Mouse (Mus musculus) kidney, postnatal 25 days (tissue): Measurements from ENCODE around the gene Kcnk13.
A peak's percentile ranks its signal among the peaks of the same experiment; 100 is the strongest.
"Not testable (repeated sequence)": the region's sequence is repeated elsewhere in the genome, so short reads cannot be mapped to it uniquely, and the experiment has no call there.

ENCODE experiments used
- DNase-seq, 2 experiments: peaks; one replicate each; pipeline ENCODE4 v3.0.0; 2021; ENCODE audit warnings: mixed read lengths in 2 of 2

Gene Kcnk13

DNA sequence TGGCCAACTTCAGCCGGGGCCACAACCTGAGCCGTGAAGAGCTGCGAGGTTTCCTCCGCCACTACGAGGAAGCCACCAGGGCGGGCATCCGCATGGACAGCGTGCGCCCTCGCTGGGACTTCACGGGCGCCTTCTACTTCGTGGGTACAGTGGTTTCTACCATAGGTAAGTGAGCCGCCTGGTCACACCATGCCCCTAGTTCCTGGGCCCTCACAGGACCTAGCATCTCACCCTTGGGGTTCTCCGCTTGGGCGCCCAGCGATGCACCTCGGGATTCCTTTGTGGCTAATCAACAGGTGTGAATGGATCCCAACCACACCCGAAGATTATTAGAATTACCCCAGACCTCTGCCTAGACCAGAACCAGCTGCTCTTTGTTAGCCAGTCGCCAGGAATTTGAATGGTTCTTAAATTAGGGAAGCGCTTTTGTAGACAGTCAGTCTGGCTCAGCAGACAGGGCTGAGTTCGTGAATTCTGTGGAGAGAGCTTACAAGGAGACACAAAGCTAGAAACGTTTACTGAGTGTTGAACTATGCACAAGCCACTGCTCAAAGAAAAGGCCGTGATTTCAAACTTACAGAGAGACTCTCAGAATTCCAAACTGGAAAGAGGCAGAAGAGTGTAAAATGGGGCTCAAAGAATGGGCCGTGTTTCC, 1.9 kb downstream of the Kcnk13 start:
- DNase-seq, result no peak

DNA sequence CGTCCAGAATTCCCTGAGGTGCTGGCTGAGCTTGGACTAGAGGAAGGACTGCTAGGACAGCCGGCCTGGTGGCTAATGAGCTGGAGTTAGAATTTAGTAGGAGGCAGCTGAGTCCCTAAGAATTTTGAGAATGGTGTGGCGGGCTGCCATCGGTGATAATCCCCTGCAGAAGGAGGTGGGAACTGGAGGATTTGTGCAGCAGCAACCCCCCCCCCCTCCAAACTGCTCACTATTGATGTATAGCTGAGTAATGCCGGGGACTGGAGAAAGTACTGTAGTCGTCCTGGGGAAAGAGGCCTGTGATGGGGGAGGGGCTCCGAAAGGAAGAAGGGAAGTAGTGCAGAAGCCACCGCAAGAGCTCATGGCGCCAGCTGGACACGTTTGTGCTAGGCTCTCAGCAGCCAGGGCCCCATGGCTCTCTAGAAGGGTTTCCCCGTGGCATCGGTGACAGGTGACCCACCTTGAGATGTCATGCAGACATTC, 2.6 kb downstream of the Kcnk13 start:
- DNase-seq, result no peak

DNA sequence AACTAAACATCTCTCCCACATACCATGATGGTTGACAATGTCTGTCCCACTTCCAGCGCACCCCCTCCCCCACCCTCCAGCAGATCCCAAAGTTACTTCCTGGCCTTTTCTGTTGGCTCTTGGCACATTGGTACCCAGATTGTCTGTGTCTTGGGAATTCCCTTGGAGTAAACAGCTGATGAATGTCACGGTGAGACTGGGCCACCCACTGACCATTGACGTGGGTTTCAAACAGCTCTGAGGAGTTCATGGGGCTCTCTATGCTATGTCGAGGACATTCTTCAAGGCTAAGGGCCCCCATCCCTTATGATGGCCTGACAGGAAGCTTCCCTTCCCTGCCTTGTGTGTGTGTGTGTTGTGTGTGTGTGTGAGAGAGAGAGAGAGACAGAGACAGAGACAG, 5.6 kb downstream of the Kcnk13 start:
- DNase-seq, result no peak

DNA sequence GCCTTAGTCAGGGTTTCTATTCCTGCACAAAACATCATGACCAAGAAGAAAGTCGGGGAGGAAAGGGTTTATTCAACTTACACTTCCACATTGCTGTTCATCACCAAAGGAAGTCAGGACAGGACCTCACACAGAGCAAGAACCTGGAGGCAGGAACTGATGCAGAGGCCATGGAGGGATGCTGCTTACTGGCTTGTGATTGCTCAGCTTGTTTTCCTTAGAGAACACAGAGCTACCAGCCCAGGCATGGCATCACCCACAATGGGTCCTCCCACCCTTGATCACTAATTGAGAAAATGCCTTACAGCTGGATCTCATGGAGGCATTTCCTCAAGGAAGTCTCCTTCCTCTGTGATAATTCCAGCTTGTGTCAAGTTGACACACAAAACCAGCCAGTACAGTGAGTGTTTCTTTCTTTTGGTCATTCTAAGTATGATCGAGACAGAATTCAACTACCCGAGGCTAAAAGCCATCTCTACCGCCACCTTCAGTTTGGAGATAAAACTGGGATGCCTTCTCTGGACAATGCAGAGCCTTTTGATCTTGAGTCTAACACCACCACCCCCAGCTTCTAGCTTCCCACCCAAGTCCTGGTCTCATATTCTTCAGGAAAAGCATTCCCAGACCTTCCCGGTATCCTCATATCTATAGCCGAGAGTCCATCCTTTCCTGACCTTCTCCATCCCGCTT, 7.1 kb downstream of the Kcnk13 start:
- not testable (repeated sequence) for DNase-seq

DNA sequence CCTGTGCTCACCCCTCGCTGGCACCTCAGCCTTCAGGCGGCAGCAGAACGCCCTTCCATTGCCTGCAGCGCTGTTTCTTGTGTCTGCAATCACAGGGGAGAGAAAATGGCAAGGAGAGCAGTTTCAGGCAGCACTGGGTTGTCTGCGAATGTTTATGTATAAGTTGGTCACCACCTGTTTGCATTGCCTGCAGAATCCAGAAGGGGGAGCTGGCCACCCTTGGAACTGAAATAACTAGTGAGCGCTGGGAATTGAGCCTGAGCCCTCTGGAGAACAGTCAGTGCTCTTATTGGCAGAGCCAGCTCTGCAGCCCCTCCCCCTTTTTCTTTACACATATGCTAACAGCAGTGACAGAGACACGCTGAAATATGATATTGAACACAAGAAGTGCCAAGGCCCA, 8.5 kb downstream of the Kcnk13 start:
- DNase-seq, result no peak

DNA sequence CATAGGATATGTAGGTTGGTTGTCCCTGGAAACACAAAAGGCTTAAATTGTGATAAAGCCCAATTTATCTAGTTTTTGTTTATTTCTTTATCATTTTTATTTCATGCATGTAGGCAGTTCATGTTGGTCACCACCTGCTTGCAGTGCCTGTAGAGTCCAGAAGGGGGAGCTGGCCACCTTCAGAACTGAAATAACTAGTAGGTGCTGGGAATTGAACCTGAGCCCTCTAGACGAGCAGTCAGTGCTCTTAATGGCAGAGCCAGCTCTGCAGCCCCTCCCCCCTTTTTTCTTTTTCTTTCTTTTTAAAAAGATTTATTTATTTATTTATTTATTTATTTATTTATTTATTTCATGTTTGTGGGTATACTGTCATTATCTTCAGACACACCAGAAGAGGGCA, 9.4 kb downstream of the Kcnk13 start:
- DNase-seq, result no peak

DNA sequence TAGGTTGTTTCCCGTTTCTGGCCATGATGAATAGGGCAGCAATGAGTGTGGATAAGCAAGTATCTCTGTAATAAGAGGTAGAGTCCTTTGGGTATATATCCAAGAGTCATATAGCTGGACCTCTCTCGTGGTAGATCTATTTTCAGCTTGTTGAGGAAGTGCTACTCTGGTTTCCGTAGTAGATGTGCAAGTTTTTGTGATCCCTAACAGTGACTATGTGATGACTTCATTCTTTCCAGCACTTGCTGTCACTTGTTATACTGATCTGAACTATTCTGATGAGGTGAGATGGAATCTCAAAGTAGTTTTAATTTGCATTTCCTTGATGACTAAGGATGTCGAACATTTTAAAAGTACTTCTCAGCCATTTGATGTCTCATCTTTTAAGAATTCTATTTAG, 15.2 kb downstream of the Kcnk13 start:
- no peak for DNase-seq

DNA sequence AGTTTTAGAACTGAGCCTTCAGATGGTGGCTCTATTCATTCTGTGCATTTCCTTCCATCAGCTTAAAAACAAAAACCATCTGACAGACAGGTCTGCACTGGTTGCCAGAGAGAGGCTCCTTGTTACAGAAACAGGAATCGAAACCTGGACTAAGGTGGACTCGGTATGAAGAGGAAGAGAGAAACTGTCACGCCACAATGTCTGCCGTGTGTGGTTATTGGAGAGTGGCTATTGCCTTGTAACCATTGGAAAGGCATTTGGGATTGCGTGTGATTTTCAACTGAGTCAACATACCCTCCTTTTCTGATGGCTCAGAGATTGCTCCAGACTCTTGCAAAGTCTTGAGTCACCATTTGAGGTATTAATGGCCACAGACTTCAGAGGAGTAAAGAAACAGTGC, 22.5 kb downstream of the Kcnk13 start:
- no peak for DNase-seq

DNA sequence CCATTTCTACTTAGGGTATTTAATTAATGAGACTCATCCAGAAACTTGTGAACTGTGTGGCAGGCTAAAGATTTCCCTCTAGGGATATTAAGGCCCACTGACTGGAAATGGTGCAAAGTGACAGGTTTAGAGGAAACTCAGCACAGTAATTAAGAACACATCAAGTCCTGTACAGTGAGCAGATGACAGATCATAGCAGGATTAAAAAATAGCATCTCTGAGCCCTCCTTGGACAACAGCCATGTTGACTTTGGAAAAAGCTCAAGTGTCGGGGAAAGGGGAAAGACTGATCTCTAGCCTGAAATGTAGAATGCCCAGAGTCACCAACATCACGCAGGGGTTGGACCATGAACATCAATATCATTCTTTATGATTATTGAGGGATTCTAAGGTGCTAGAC, 23.8 kb downstream of the Kcnk13 start:
- peak in 1 of 2 experiments; percentile 9 for DNase-seq

DNA sequence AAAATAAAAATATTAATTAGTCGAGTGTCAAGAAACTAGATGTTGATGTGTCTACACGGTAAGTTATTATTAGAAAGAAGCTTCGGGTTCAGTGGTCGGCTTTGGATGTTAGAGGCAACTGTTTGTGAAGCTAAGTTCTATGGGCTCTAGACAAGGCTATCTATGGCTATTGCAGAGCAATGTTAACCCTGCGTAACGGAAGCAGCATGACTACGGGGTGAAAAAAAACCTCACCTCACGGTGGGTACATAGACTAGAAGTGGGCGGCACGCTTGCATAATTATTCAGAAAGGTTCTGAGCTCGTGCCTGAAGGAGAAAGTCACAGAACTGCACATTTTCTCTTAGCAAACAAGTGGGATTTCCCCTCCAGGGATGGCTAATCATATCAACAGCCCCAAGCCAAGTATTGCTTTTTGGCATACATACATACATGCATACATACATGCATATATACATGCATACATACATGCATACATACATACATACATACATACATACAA, 28.1 kb downstream of the Kcnk13 start:
- no peak for DNase-seq

DNA sequence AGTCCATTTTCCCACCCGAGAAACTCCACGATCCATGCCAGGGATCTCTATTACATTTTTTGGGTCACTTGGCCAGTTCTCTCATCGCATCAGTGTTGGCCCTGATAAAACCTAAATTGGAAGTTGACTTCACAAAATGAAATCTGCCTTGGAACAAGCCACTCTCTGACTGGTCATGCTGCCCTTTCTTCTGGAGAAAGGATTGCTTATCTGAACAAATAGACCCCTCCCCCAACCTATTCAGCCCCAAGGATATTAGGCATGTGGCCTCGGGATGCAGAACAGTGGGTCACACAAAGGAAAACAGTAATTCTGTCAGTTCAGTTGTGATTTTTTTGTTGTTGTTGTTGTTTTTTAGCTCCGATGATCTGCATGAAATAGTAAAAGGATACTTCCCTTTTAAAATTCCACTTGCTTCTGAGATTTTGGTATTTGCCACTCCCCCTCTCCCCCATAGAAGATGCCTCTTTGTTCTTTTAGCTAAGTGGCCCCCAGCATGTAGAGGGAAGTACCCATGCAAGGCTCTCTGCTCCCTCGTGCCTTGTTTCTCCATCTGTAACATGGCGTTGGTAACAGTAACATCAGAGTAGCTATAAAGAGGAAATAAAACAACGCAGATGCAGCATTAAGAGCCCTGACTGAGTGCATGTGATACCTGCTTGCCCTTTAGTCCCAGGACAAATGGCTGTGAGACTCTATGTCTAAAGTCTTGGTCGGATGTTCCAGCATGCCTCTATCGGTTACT, 29.0 kb downstream of the Kcnk13 start:
- DNase-seq, result no peak

DNA sequence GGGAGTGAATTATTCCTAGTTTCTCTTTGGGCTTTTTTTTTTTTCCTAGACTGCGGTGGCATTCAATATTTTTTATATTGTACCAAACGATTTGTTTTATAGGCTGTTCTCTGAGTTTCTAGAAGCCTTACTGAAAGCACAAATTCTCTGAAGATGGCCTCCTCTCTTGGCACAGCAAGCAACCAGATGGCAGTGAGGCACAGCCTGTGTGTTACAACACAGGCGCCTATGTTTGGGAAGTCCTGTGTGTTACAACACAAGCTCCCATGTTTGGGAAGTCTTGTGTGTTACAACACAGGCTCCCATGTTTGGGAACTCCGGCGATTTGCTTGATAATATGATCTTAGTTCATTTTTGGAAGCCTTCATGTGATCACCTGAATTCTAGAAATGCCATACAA, 31.7 kb downstream of the Kcnk13 start:
- no peak for DNase-seq

DNA sequence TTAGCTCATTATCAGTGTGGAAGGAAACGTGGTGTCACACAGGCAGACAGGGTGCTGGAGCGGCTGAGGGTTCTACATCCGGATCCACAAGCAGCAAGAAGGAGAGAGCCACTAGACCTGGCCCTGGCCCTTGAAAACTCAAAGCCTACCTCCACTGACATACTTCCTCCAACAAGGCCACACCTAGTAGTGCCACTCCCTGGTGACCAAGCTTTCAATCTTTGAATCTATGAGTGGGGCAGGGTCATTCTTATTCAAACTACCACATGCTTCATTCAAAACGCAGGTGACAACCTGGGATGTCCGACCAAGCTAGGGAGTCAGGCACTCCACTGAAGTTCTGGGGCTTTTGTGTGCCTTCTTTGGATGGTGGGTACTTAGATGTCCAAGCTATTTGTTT, 35.4 kb downstream of the Kcnk13 start:
- no peak for DNase-seq

DNA sequence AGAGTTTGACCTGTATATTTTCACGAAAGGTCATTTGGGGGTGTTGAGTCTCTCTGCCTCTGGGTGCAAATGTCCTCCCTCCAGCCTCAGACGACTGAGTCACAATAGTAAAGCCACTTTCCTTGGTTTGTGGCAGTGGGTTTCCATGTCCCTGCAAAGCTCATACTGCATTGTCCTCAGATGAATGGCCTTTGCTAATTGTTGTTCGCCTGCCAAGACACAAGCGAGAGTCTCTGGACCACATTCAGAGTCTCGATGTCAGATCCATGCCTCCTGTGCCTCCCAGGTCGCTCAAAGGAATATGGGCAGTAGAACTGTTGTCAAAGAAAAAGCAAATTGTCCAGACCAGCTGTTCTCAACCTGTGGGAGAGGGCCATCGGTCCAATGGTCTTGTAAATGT, 36.1 kb downstream of the Kcnk13 start:
- no peak for DNase-seq

DNA sequence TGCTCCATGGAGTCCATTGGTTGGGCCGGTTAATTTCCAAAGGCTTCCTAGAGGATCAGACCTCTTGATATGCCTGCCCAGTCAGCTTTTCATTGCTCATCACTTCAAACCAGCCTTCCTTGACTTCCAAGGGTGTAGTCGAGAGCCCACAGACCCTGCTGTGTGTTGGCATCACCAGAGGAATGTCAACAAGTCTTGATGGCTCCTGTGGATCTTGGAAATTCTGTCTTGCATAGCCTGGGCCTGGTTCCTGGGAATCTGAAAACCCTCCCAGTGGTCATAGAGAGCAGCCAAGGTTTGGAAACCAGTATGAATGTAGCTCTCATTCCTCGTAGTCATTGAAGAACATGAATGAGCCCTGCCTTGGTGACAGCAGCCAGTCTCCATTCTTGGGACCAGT, 36.9 kb downstream of the Kcnk13 start:
- DNase-seq, result no peak

DNA sequence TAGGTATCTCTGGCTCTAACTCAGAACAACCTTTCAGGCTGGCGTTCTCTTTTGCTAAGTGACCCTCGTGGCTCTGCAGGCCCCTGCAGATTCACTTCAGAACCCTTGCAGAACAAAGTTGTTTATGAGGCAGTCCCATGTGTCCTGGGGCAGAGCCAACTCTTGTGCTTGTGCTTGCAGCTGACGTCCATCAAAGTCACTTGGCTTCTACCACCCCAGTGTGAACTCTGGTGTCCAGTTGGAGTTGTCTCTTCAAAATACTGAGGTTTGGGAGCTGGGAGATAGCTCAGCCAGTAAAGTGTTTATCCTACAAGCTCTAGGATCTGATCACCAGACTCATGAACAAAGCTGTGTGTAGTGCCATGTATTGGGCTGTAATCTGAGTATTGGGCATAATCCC, 37.6 kb downstream of the Kcnk13 start:
- DNase-seq, result peak in 1 of 2 experiments; percentile 27

DNA sequence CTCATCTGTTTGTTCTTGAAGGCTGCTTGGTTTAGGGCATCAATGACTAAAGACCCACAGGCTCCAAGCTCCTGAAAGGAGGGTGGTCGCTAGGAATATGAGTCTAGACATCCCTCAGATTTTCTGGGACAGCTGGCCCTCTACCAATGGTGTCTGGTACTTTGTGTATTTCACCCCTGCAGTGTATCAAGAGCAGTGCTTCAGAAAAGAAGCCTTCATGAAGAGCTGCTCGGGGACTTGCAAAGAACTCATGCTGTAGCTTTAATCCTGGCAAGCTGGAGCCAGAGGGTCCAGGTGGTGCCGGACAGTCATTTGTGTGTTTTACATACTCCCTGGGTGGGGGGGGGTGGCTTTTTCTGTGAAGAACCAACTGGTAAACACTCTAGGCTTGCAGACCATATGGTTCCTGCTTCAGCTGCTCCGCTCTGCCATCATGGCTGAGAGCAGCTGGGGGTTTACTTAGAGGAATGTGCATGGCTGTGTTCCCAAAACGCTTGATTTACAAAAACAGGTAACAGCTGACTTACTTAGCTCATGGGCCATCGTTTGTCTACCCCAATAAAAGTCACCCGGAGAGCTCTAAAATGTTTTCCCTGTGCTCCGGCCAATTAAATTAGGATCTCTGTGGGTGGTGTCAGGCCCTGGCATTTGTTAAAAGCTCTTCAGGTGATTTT, 38.8 kb downstream of the Kcnk13 start:
- DNase-seq, result no peak

DNA sequence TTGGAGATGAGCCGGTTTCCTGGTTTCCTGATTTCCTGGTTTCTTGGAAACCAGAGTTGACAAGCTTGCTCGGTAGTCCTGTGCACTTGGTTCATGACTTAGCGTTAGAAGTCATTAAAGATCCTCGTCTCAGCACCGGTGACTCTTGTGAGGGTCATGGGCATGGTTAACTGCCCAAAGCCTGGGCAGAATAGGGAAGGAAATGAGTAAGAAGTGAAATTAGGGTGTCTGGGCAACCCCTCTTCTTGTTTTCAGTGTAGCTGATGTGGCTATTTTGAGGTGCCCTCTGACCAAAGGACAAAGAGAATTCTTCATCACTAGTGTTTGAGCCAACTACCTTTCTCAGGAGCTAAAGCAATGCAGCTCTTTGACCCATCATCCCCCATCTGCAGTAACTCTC, 41.0 kb downstream of the Kcnk13 start:
- DNase-seq, result no peak

DNA sequence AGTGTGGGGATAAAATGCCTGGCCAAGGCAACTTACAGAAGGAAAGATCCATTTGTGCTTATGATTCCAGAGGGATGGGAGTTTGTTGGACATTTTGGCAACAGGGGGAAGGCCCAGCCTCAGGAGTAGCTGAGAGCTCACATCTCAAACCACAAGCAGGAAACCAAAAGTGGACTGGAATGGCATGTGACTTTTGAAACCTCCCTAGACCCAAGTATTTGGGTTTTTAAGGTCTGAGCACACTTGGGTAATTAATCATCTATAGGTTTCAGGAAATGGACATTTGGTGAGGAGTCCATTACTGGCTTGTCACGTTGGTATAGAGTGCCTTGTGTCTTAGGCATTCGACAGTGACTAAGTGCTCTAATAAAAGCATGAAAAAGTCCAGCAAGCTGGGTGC, 42.4 kb downstream of the Kcnk13 start:
- DNase-seq, result no peak

DNA sequence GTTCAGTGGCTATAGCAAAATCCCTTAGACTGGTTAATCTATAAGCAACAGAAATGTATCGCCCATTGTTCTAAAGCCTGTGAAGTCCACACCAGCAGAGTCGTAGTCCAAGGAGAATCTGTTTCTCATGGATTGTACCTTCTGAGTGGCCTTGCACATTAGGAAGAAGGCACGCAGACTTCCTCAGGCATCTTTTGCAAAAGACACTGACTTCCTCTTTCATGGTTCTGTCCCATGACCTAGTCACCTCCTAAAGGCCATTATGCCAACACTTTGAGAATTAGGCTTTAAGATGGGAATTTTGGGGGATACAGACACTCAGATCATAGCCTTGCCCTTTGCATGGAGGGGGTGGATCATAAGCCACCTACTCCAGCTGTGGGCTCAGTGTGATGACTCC, 48.5 kb downstream of the Kcnk13 start:
- no peak for DNase-seq

DNA sequence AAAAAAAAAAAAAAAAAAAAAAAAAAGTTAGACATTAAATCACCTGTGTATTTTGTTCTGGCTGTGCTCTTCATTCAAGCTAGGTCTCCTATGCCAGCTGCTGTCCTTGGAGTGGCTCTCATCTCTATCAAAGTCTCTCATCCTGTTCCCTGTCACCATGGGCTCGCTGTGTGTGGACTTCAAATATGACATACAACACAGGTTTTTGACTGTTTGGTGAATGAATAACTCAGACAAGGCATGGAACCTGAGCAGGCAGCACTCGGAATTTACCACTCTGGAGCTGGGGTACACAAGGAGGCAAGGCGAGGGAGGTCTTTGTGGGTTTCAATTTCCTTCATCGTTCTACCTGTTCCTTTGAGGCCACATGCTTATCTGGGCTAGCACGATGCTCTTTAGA, 50.8 kb downstream of the Kcnk13 start:
- DNase-seq, result no peak

DNA sequence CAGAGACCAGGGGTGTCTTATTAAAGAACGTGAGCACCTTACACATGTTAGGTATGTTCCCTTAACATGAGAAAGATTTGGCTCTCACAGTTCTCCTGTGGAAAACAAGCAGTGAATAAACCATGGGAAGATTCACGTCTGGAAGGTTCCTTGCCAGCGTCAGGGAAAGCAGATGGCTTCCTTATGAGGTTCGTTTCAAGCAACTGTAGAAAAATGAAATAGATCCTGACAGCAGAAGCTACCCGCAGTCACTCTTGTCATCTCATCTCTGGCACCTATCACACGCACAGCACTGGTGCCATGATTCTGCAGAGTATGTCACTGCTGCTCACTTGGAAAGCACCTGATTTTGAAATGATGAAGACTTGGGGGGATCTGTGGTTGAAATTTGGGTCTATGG, 53.4 kb downstream of the Kcnk13 start:
- no peak for DNase-seq

DNA sequence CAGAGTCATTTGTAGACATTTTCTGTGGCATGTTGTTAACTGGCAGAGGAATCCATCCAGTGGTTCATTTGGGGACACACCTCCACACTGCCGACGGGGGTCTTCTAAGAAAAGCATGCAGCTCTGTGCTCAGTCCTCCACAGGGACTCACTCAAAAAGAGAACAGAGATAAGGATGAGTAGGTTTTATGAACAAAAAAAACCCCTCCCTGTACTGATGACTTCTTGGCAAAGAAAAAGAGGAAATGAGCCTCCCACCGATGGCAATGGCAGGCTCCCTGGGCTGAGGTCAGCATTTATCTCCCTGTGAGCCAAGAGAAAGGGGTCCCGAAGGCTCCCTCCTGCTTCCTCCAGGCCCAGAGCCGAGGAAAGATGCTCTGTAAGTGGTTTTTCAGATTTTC, 58.2 kb downstream of the Kcnk13 start:
- DNase-seq, result no peak
